Mouse (Mus musculus): ENCODE measurements around the gene Zfp740. TPM values are rescaled to one million over a fixed set of nuclear protein-coding genes. Genes with fewer than 3 reads are reported as not detected.

The Zfp740 gene
- polyA plus RNA-seq, 1 experiment from 2014 or later: 105 TPM

- Histone ChIP-seq H3K36me3 (no peaks in the 10 kb centered on the region), H3K4me2 (replicated peaks) (peak overlapping the region; percentile 99), H3K4me1 (peaks cover 25% of the 10 kb centered on the region), H3K27ac (0 out of 2 replicates have a peak overlapping the region, but pooled peaks have one; percentile 7), H3K9me3 (no peaks in the 10 kb centered on the region), H3K9ac (no peak overlapping the region), H3K4me3 (0 out of 2 replicates have a peak overlapping the region, but pooled peaks have one; percentile 53), H3K27me3 (replicated peaks) (peaks cover 39% of the 10 kb centered on the region)
- 6% methylated on average over 12 of the region's 12 CpGs for WGBS
- ATAC-seq (ENCODE audit: low FRiP score, low read depth): no peak
Measured at GRCm38 (mm10) chr15:102258076-102258470, 55.0 kb downstream of the Zfp740 start.

- H3K4me3 ChIP-seq: no peak overlapping the region
- 15% methylated on average over 11 of the region's 11 CpGs for WGBS
- peaks cover 25% of the 10 kb centered on the region for H3K4me1 ChIP-seq
- ATAC-seq (ENCODE audit: low FRiP score, low read depth): no peak
- H3K36me3 ChIP-seq: no peaks in the 10 kb centered on the region
- no peak overlapping the region for H3K27ac ChIP-seq
- H3K27me3 ChIP-seq (replicated peaks): peaks cover 42% of the 10 kb centered on the region
- H3K9me3 ChIP-seq: no peaks in the 10 kb centered on the region
- no peak overlapping the region for H3K9ac ChIP-seq
- H3K4me2 ChIP-seq (replicated peaks): peak overlapping the region; percentile 99
Measured at GRCm38 (mm10) chr15:102258581-102259253, 55.7 kb downstream of the Zfp740 start.

GRCm38 (mm10) chr15:102262582-102262981 is 59.5 kb downstream of the Zfp740 start:
- Histone ChIP-seq H3K9ac (no peak overlapping the region), H3K4me3 (no peak overlapping the region), H3K9me3 (no peaks in the 10 kb centered on the region), H3K4me2 (replicated peaks) (no peak overlapping the region), H3K4me1 (peaks cover 15% of the 10 kb centered on the region), H3K27me3 (replicated peaks) (peaks cover 20% of the 10 kb centered on the region), H3K27ac (no peak overlapping the region), H3K36me3 (no peaks in the 10 kb centered on the region)
- ATAC-seq (ENCODE audit: low FRiP score, low read depth): no peak
- WGBS: 62% methylated on average over 7 of the region's 7 CpGs

- peaks cover 10% of the 10 kb centered on the region for H3K4me1 ChIP-seq
- no peak for ATAC-seq (ENCODE audit: low FRiP score, low read depth)
- H3K27ac ChIP-seq: no peak overlapping the region
- H3K4me3 ChIP-seq: no peak overlapping the region
- H3K9me3 ChIP-seq: no peaks in the 10 kb centered on the region
- no peaks in the 10 kb centered on the region for H3K36me3 ChIP-seq
- H3K27me3 ChIP-seq (replicated peaks): peaks cover 16% of the 10 kb centered on the region
- H3K4me2 ChIP-seq (replicated peaks): no peak overlapping the region
- 76% methylated on average over 2 of the region's 2 CpGs for WGBS
- no peak overlapping the region for H3K9ac ChIP-seq
Measured at GRCm38 (mm10) chr15:102263037-102263436, 60.0 kb downstream of the Zfp740 start.

Other genes with a start within 250 kb of the Zfp740 start
- 0.05 TPM in 1 of 2 replicates, not detected in the other for gene Krt78, start 249.0 kb upstream of the Zfp740 start, polyA plus RNA-seq (2016; fragmentation: Nextera tagmentation; extraction: Ambion mirVana)
- gene Krt8, start 198.8 kb upstream of the Zfp740 start, polyA plus RNA-seq (2016; fragmentation: Nextera tagmentation; extraction: Ambion mirVana): 5.4 and 6.8 TPM in 2 replicates
- gene Krt18, start 175.1 kb upstream of the Zfp740 start, polyA plus RNA-seq (2016; fragmentation: Nextera tagmentation; extraction: Ambion mirVana): 4.1 and 4.2 TPM in 2 replicates
- 89.2 and 92.3 TPM in 2 replicates for gene Eif4b, start 129.5 kb upstream of the Zfp740 start, polyA plus RNA-seq (2016; fragmentation: Nextera tagmentation; extraction: Ambion mirVana)
- gene Tns2, start 102.8 kb upstream of the Zfp740 start, polyA plus RNA-seq (2016; fragmentation: Nextera tagmentation; extraction: Ambion mirVana): 13.0 and 13.5 TPM in 2 replicates
- 29.6 and 33.3 TPM in 2 replicates for gene Spryd3, start 67.0 kb upstream of the Zfp740 start, polyA plus RNA-seq (2016; fragmentation: Nextera tagmentation; extraction: Ambion mirVana)
- gene Igfbp6, start 58.9 kb upstream of the Zfp740 start, polyA plus RNA-seq (2016; fragmentation: Nextera tagmentation; extraction: Ambion mirVana): 0.60 and 0.63 TPM in 2 replicates
- gene Soat2, start 52.7 kb upstream of the Zfp740 start, polyA plus RNA-seq (2016; fragmentation: Nextera tagmentation; extraction: Ambion mirVana): 0.11 TPM in 1 of 2 replicates, not detected in the other
- gene Csad, start 1.5 kb downstream of the Zfp740 start, polyA plus RNA-seq (2016; fragmentation: Nextera tagmentation; extraction: Ambion mirVana): 46.7 and 48.3 TPM in 2 replicates
- 0.29 and 0.79 TPM in 2 replicates for gene Itgb7, start 28.7 kb downstream of the Zfp740 start, polyA plus RNA-seq (2016; fragmentation: Nextera tagmentation; extraction: Ambion mirVana)
- gene Rarg, start 54.3 kb downstream of the Zfp740 start, polyA plus RNA-seq (2016; fragmentation: Nextera tagmentation; extraction: Ambion mirVana): 15.4 and 18.7 TPM in 2 replicates
- 0.09 and 0.23 TPM in 2 replicates for gene Gm9918, start 67.3 kb downstream of the Zfp740 start, polyA plus RNA-seq (2016; fragmentation: Nextera tagmentation; extraction: Ambion mirVana)
- gene Mfsd5, start 76.2 kb downstream of the Zfp740 start, polyA plus RNA-seq (2016; fragmentation: Nextera tagmentation; extraction: Ambion mirVana): 53.2 and 56.4 TPM in 2 replicates
- gene Espl1, start 93.0 kb downstream of the Zfp740 start, polyA plus RNA-seq (2016; fragmentation: Nextera tagmentation; extraction: Ambion mirVana): 22.5 and 25.4 TPM in 2 replicates
- 373 and 404 TPM in 2 replicates for gene Pfdn5, start 122.9 kb downstream of the Zfp740 start, polyA plus RNA-seq (2016; fragmentation: Nextera tagmentation; extraction: Ambion mirVana)
- gene Myg1, start 128.5 kb downstream of the Zfp740 start, polyA plus RNA-seq (2016; fragmentation: Nextera tagmentation; extraction: Ambion mirVana): 90.4 and 94.9 TPM in 2 replicates
- gene Aaas, start 147.5 kb downstream of the Zfp740 start, polyA plus RNA-seq (2016; fragmentation: Nextera tagmentation; extraction: Ambion mirVana): 51.3 and 53.2 TPM in 2 replicates
- 0.57 and 0.81 TPM in 2 replicates for gene Sp7, start 163.9 kb downstream of the Zfp740 start, polyA plus RNA-seq (2016; fragmentation: Nextera tagmentation; extraction: Ambion mirVana)
- 6.9 and 7.7 TPM in 2 replicates for gene Sp1, start 202.9 kb downstream of the Zfp740 start, polyA plus RNA-seq (2016; fragmentation: Nextera tagmentation; extraction: Ambion mirVana)
- 0.23 TPM in 2 replicates for gene Amhr2, start 242.1 kb downstream of the Zfp740 start, polyA plus RNA-seq (2016; fragmentation: Nextera tagmentation; extraction: Ambion mirVana)